Mouse (Mus musculus) CH12.LX (cell line): ENCODE measurements at regions not wholly inside any gene's neighbourhood (a gene's known extent, or its start where the extent isn't known, plus 50 kb on each side); places are given as distances from the start of the nearest gene placed in this dataset.

Experiments
- DNase-seq: peaks from one replicate; pipeline ENCODE4 v3.0.0-alpha.2; 2013; ENCODE audit errors: extremely low read depth
- H3K27ac ChIP-seq: 2 replicates; pipeline ENCODE4 v1.5.1; 2012; ENCODE audit warnings: low read depth, mild to moderate bottlenecking, control low read depth, moderate library complexity; ENCODE audit not compliant: insufficient read depth
- H3K27me3 ChIP-seq: replicated peaks from 2 replicates; pipeline ENCODE3; 2012; ENCODE audit warnings: inconsistent platforms
- H3K36me3 ChIP-seq, 2 experiments: replicated peaks in 1 of 2; 2 replicates each; pipeline versions ENCODE3 to v1.6.1; 2012; ENCODE audit warnings: inconsistent platforms in 1 of 2, low read length in 1 of 2, mild to moderate bottlenecking in 1 of 2, mixed read lengths in 1 of 2, moderate library complexity in 1 of 2; ENCODE audit not compliant: control insufficient read depth in 1 of 2, insufficient read depth in 1 of 2
- H3K4me1 ChIP-seq, 2 experiments: 2 replicates each; pipeline ENCODE4 v1.6.1; 2012; ENCODE audit warnings: inconsistent platforms in 1 of 2, moderate library complexity in 1 of 2; ENCODE audit not compliant: insufficient read depth in 2 of 2, control insufficient read depth in 1 of 2
- H3K4me2 ChIP-seq: 2 replicates; pipeline ENCODE4 v1.6.1; 2012; ENCODE audit warnings: low read depth, mild to moderate bottlenecking, control low read depth; ENCODE audit not compliant: poor library complexity, insufficient read depth, severe bottlenecking
- H3K4me3 ChIP-seq, 3 experiments: fragments of 150-350 bp in 1 of 3; sonication (generic) in 1 of 3; replicated peaks in 1 of 3; 2 replicates each; pipeline versions ENCODE3 to v1.5.1; 2011 to 2012; ENCODE audit warnings: low read depth in 2 of 3, low read length in 2 of 3, mild to moderate bottlenecking in 2 of 3, moderate library complexity in 2 of 3, control low read depth in 1 of 3, improper control_type of control experiment in 1 of 3, inconsistent platforms in 1 of 3, mixed read lengths in 1 of 3; ENCODE audit not compliant: poor library complexity in 1 of 3
- H3K79me2 ChIP-seq: replicated peaks from 2 replicates; pipeline ENCODE4 v1.6.1; 2012; ENCODE audit warnings: mild to moderate bottlenecking, moderate library complexity; ENCODE audit not compliant: control insufficient read depth, poor library complexity, insufficient read depth, severe bottlenecking; ENCODE audit errors: extremely low read depth
- H3K9ac ChIP-seq: 2 replicates; pipeline ENCODE4 v1.6.1; 2012; ENCODE audit warnings: low read depth, mild to moderate bottlenecking, control low read depth, moderate library complexity; ENCODE audit not compliant: insufficient read depth
- H3K9me3 ChIP-seq: replicated peaks from 2 replicates; pipeline ENCODE3; 2012; ENCODE audit warnings: low read length, inconsistent platforms, mixed read lengths
- CHD2 ChIP-seq: IDR thresholded peaks from 2 replicates; pipeline ENCODE4 v1.6.1; 2011; ENCODE audit warnings: low read length, improper control_type of control experiment
- E2F4 ChIP-seq: IDR thresholded peaks from 2 replicates; pipeline ENCODE4 v1.6.1; 2011; ENCODE audit warnings: low read depth, low read length, improper control_type of control experiment; ENCODE audit not compliant: insufficient replicate concordance
- ELF1 ChIP-seq: IDR thresholded peaks from 2 replicates; pipeline ENCODE4 v1.6.1; 2014; ENCODE audit warnings: low read depth, mild to moderate bottlenecking, inconsistent platforms, low read length, improper control_type of control experiment
- EP300 ChIP-seq: IDR thresholded peaks from 2 replicates; pipeline ENCODE4 v1.6.1; 2011; ENCODE audit warnings: low read length, improper control_type of control experiment
- IRF4 ChIP-seq: IDR thresholded peaks from 2 replicates; pipeline ENCODE4 v1.6.1; 2014; ENCODE audit warnings: low read depth, mild to moderate bottlenecking, inconsistent platforms, low read length, improper control_type of control experiment
- JUN ChIP-seq: IDR thresholded peaks from 2 replicates; pipeline ENCODE4 v1.6.1; 2011; ENCODE audit warnings: low read depth, mild to moderate bottlenecking, low read length, improper control_type of control experiment, moderate library complexity; ENCODE audit not compliant: insufficient read depth
- JUND ChIP-seq: conservative IDR thresholded peaks from 2 replicates; pipeline ENCODE4 v1.6.1; 2011; ENCODE audit warnings: low read depth, low read length, improper control_type of control experiment
- MAX ChIP-seq: IDR thresholded peaks from 2 replicates; pipeline ENCODE4 v1.6.1; 2011; ENCODE audit warnings: low read length, improper control_type of control experiment
- MAZ ChIP-seq: IDR thresholded peaks from 2 replicates; pipeline ENCODE4 v1.6.1; 2012; ENCODE audit warnings: low read depth, mild to moderate bottlenecking, inconsistent platforms, low read length, improper control_type of control experiment, moderate library complexity
- MXI1 ChIP-seq: IDR thresholded peaks from 2 replicates; pipeline ENCODE4 v1.6.1; 2011; ENCODE audit warnings: mild to moderate bottlenecking, low read depth, low read length, improper control_type of control experiment
- MYC ChIP-seq: IDR thresholded peaks from 2 replicates; pipeline ENCODE4 v1.6.1; 2011; ENCODE audit warnings: low read depth, mild to moderate bottlenecking, improper control_type of control experiment, low read length
- NRF1 ChIP-seq: IDR thresholded peaks from 2 replicates; pipeline ENCODE4 v1.6.1; 2014; ENCODE audit warnings: low read depth, mild to moderate bottlenecking, inconsistent platforms, low read length, improper control_type of control experiment, moderate library complexity
- POLR2AphosphoS2 ChIP-seq: IDR thresholded peaks from 2 replicates; pipeline ENCODE4 v1.6.1; 2011; ENCODE audit warnings: low read depth, low read length, improper control_type of control experiment
- RCOR1 ChIP-seq: conservative IDR thresholded peaks from 2 replicates; pipeline ENCODE4 v1.6.1; 2012; ENCODE audit warnings: low read depth, mild to moderate bottlenecking, inconsistent platforms, low read length, improper control_type of control experiment
- SMC3 ChIP-seq: IDR thresholded peaks from 2 replicates; pipeline ENCODE4 v1.6.1; 2011; ENCODE audit warnings: low read depth, low read length, improper control_type of control experiment
- TBP ChIP-seq: conservative IDR thresholded peaks from 2 replicates; pipeline ENCODE4 v1.6.1; 2011; ENCODE audit warnings: low read depth, low read length, improper control_type of control experiment
- UBTF ChIP-seq: IDR thresholded peaks from 2 replicates; pipeline ENCODE4 v1.6.1; 2012; ENCODE audit warnings: low read depth, mild to moderate bottlenecking, inconsistent platforms, low read length, improper control_type of control experiment, moderate library complexity
- USF2 ChIP-seq: conservative IDR thresholded peaks from 2 replicates; pipeline ENCODE4 v1.6.1; 2011; ENCODE audit warnings: low read depth, low read length, improper control_type of control experiment
- ZC3H11A ChIP-seq: IDR thresholded peaks from 2 replicates; pipeline ENCODE4 v1.6.1; 2012; ENCODE audit warnings: low read depth, mild to moderate bottlenecking, inconsistent platforms, low read length, improper control_type of control experiment
- ZKSCAN1 ChIP-seq: IDR thresholded peaks from 2 replicates; pipeline ENCODE4 v1.6.1; 2012; ENCODE audit warnings: low read depth, inconsistent platforms, low read length, improper control_type of control experiment, borderline replicate concordance
- ZMIZ1 ChIP-seq: IDR thresholded peaks from 2 replicates; pipeline ENCODE4 v1.6.1; 2012; ENCODE audit warnings: low read depth, mild to moderate bottlenecking, inconsistent platforms, low read length, improper control_type of control experiment
- dilution Hi-C: fragments of 300-500 bp; cut with MboI; formaldehyde crosslinking; loops from 2 replicates; pipeline ENCODE4 v1.14.3; 2020; ENCODE audit warnings: low sequenced_read_pairs; ENCODE audit not compliant: extremely low pct_unique_long_range_greater_than_20kb, extremely low pct_ligation_motif_present
- in situ Hi-C: fragments of 300-500 bp; cut with MboI; formaldehyde crosslinking; loops from 3 replicates; pipeline ENCODE4 v1.14.3; 2019; ENCODE audit warnings: low sequenced_read_pairs, low pct_ligation_motif_present, low pct_unique_long_range_greater_than_20kb, mixed read lengths

- Histone ChIP-seq H3K27me3 (no peaks in the 10 kb centered on the region), H3K27ac (no peak overlapping the region), H3K4me2 (no peak overlapping the region), H3K36me3 (no peaks in the 10 kb centered on the region), H3K9me3 (no peaks in the 10 kb centered on the region)
- in situ Hi-C loops (no loop called here), dilution Hi-C loops (no loop called here)
- no peak for TF ChIP-seq ZMIZ1
- TF ChIP-seq CHD2 = no peak
- no peak for TF ChIP-seq RCOR1
- no peak for TF ChIP-seq ZKSCAN1
- TF ChIP-seq JUN = no peak
- no peak for TF ChIP-seq POLR2AphosphoS2
- TF ChIP-seq ELF1 = no peak
- no peak for TF ChIP-seq ZC3H11A
- TF ChIP-seq MAX = no peak
- no peak for TF ChIP-seq TBP
- TF ChIP-seq MXI1 = no peak
- TF ChIP-seq NRF1 = no peak
- no peak for TF ChIP-seq SMC3
- TF ChIP-seq JUND = no peak
- TF ChIP-seq, all 38 proteins: peak for 0
- Histone ChIP-seq H3K9ac (no peak overlapping the region), H3K4me1 (no peaks in the 10 kb centered on the region), H3K4me3 (no peak overlapping the region), H3K79me2 (no peaks in the 10 kb centered on the region)
- no peak for DNase-seq
Measured at GRCm38 (mm10) chr9:30353965-30354364, 72.9 kb upstream of the Snx19 start.

DNA sequence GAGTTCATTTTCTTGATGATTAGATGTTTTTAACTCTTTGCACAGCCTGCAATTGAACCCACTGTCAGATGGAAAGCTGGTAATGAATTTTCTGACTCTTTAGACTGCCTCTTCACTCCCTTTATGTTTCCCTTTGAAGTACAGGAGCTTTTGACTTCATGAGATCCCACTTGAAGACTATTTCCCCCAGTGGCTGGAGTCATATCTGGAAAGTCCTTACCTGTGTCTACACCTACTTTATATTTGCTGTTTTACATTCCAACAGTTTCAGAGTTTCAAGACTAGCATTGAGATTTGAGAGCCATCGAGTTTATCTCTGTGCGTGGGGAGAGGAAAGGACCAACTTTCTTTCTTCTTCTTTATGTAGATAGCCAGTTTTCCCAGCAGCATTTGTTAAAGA, 71.3 kb upstream of the Snx19 start:
- H3K27me3 ChIP-seq = no peaks in the 10 kb centered on the region

More for the DNA sequence above, 71.3 kb upstream of the Snx19 start:
- H3K4me2 ChIP-seq = no peak overlapping the region
- no peak for DNase-seq
- dilution Hi-C loops = no loop called here
- TF ChIP-seq TBP (no peak), EP300 (no peak), MAZ (no peak), MAX (no peak), E2F4 (no peak), UBTF (no peak), IRF4 (no peak), MYC (no peak), CHD2 (no peak), USF2 (no peak), NRF1 (no peak)
- no peak overlapping the region for H3K9ac ChIP-seq
- no peaks in the 10 kb centered on the region for H3K4me1 ChIP-seq
- no peak overlapping the region for H3K27ac ChIP-seq
- no peaks in the 10 kb centered on the region for H3K79me2 ChIP-seq
- H3K4me3 ChIP-seq = no peak overlapping the region
- H3K36me3 ChIP-seq = no peaks in the 10 kb centered on the region
- in situ Hi-C loops = no loop called here
- H3K9me3 ChIP-seq = no peaks in the 10 kb centered on the region
